Mouse (Mus musculus) frontal cortex, adult (tissue): ENCODE measurements at regions not wholly inside any gene's neighbourhood (a gene's known extent, or its start where the extent isn't known, plus 50 kb on each side); places are given as distances from the start of the nearest gene placed in this dataset.

Experiments
- ATAC-seq: cut with Nextera tagmentation; 2 replicates; pipeline ENCODE4 v1.9.2; 2017; ENCODE audit warnings: mild to moderate bottlenecking, moderate library complexity, mixed read lengths; ENCODE audit not compliant: low TSS enrichment

- no peak for ATAC-seq
Observed at GRCm38 (mm10) chr1:183504103-183504841, 86.3 kb downstream of the Hhipl2 start.

- no peak for ATAC-seq
Observed at GRCm38 (mm10) chr1:183507893-183508292, 89.9 kb downstream of the Hhipl2 start.

GRCm38 (mm10) chr1:183510759-183511158, 92.7 kb downstream of the Hhipl2 start:
- ATAC-seq, result no peak

GRCm38 (mm10) chr1:183513876-183514275, 95.9 kb downstream of the Hhipl2 start:
- ATAC-seq, result no peak

GRCm38 (mm10) chr1:183514281-183514983, 96.4 kb downstream of the Hhipl2 start:
- no peak for ATAC-seq

- no peak for ATAC-seq
Observed at GRCm38 (mm10) chr1:183514984-183515287, 96.9 kb downstream of the Hhipl2 start.

GRCm38 (mm10) chr1:183516167-183516566, 98.2 kb downstream of the Hhipl2 start:
- ATAC-seq, result no peak

GRCm38 (mm10) chr1:183517236-183517635, 99.2 kb downstream of the Hhipl2 start:
- ATAC-seq, result no peak

- ATAC-seq, result 0 out of 2 replicates have a peak, but pooled peaks have one; percentile 20
Observed at GRCm38 (mm10) chr1:183521569-183521968, 103.6 kb downstream of the Hhipl2 start.

GRCm38 (mm10) chr1:183533386-183533785, 115.4 kb downstream of the Hhipl2 start:
- ATAC-seq, result 0 out of 2 replicates have a peak, but pooled peaks have one; percentile 50

- ATAC-seq, result no peak
Observed at GRCm38 (mm10) chr1:183548752-183549387, 130.9 kb downstream of the Hhipl2 start.

GRCm38 (mm10) chr1:183552617-183553016, 134.6 kb downstream of the Hhipl2 start:
- no peak for ATAC-seq

- ATAC-seq, result no peak
Observed at GRCm38 (mm10) chr1:183553219-183553618, 135.2 kb downstream of the Hhipl2 start.

GRCm38 (mm10) chr1:183562853-183563252, 144.8 kb downstream of the Hhipl2 start:
- ATAC-seq, result no peak

- ATAC-seq, result peak; percentile 77
Observed at GRCm38 (mm10) chr1:183573621-183574585, 155.9 kb downstream of the Hhipl2 start.

GRCm38 (mm10) chr1:183584861-183585260, 166.8 kb downstream of the Hhipl2 start:
- no peak for ATAC-seq

- no peak for ATAC-seq
Observed at GRCm38 (mm10) chr1:183586406-183586805, 168.4 kb downstream of the Hhipl2 start.

GRCm38 (mm10) chr1:183595306-183595705, 177.3 kb downstream of the Hhipl2 start:
- ATAC-seq, result no peak

- ATAC-seq, result no peak
Observed at GRCm38 (mm10) chr1:183600466-183600865, 182.5 kb downstream of the Hhipl2 start.

GRCm38 (mm10) chr1:183611966-183612694, 194.1 kb downstream of the Hhipl2 start:
- ATAC-seq, result no peak
